Mouse (Mus musculus) embryo, embryonic 9.5 days (tissue): ENCODE data around the gene Zfand2a.

Experiments used
- DNase-seq: peaks from one replicate; pipeline ENCODE4 v3.0.0-alpha.2; 2017; ENCODE audit errors: extremely low spot score

Gene Zfand2a

GRCm38 (mm10) chr5:139484185-139484814, at the start of gene Zfand2a:
Gene Zfand2a, minus strand, starts transcription at chr5:139484549.
- peak; percentile 99 for DNase-seq

- no peak for DNase-seq
Measured at GRCm38 (mm10) chr5:139528851-139529250, 44.5 kb upstream of the Zfand2a start.

GRCm38 (mm10) chr5:139521987-139522386, 37.6 kb upstream of the Zfand2a start:
- DNase-seq: no peak

- DNase-seq: no peak
Measured at GRCm38 (mm10) chr5:139520069-139520834, 35.9 kb upstream of the Zfand2a start.

GRCm38 (mm10) chr5:139516281-139516680, 31.9 kb upstream of the Zfand2a start:
- DNase-seq: no peak

GRCm38 (mm10) chr5:139512201-139512600, 27.9 kb upstream of the Zfand2a start:
- no peak for DNase-seq

GRCm38 (mm10) chr5:139510682-139511366, 26.5 kb upstream of the Zfand2a start:
- DNase-seq: no peak

GRCm38 (mm10) chr5:139506207-139506606, 21.9 kb upstream of the Zfand2a start:
- no peak for DNase-seq

GRCm38 (mm10) chr5:139505073-139505606, 20.8 kb upstream of the Zfand2a start:
- peak; percentile 64 for DNase-seq

GRCm38 (mm10) chr5:139502281-139502680, 17.9 kb upstream of the Zfand2a start:
- DNase-seq: no peak

- no peak for DNase-seq
Measured at GRCm38 (mm10) chr5:139498791-139499190, 14.4 kb upstream of the Zfand2a start.

GRCm38 (mm10) chr5:139496939-139497338, 12.6 kb upstream of the Zfand2a start:
- DNase-seq: no peak

- no peak for DNase-seq
Measured at GRCm38 (mm10) chr5:139495019-139495669, 10.8 kb upstream of the Zfand2a start.

GRCm38 (mm10) chr5:139493690-139494089, 9.3 kb upstream of the Zfand2a start:
- no peak for DNase-seq

- no peak for DNase-seq
Measured at GRCm38 (mm10) chr5:139491348-139491747, 7.0 kb upstream of the Zfand2a start.

GRCm38 (mm10) chr5:139490131-139490530, 5.8 kb upstream of the Zfand2a start:
- no peak for DNase-seq

- DNase-seq: no peak
Measured at GRCm38 (mm10) chr5:139483171-139483848, 1.0 kb downstream of the Zfand2a start.

GRCm38 (mm10) chr5:139480406-139480805, 3.9 kb downstream of the Zfand2a start:
- no peak for DNase-seq

GRCm38 (mm10) chr5:139479088-139479487, 5.3 kb downstream of the Zfand2a start:
- no peak for DNase-seq

GRCm38 (mm10) chr5:139474741-139475140, 9.6 kb downstream of the Zfand2a start:
- no peak for DNase-seq

- no peak for DNase-seq
Measured at GRCm38 (mm10) chr5:139467998-139468397, 16.4 kb downstream of the Zfand2a start.
